Mouse (Mus musculus): ENCODE data around the gene Csf1. TPM values are rescaled to one million over a fixed set of nuclear protein-coding genes. Genes with fewer than 3 reads are reported as not detected.
A peak's percentile ranks its signal among the peaks of the same experiment; 100 is the strongest.

Csf1 gene
- total RNA-seq, 2 experiments from 2014 or later = 17.1 to 18.6 TPM

- no peak for DNase-seq (ENCODE audit: extremely low spot score in 1 of 2, low spot score in 1 of 2)
These were observed 23.0 kb upstream of the Csf1 start for GRCm38 (mm10) chr3:107783315-107783714.

- DNase-seq (ENCODE audit: extremely low spot score in 1 of 2, low spot score in 1 of 2) = no peak
These were observed 21.0 kb upstream of the Csf1 start for GRCm38 (mm10) chr3:107781304-107781703.

GRCm38 (mm10) chr3:107778016-107778415 lies 17.7 kb upstream of the Csf1 start:
- no peak for DNase-seq (ENCODE audit: extremely low spot score in 1 of 2, low spot score in 1 of 2)

GRCm38 (mm10) chr3:107776295-107776694 lies 16.0 kb upstream of the Csf1 start:
- no peak for DNase-seq (ENCODE audit: extremely low spot score in 1 of 2, low spot score in 1 of 2)

- DNase-seq (ENCODE audit: extremely low spot score in 1 of 2, low spot score in 1 of 2) = no peak
These were observed 15.5 kb upstream of the Csf1 start for GRCm38 (mm10) chr3:107775736-107776135.

- DNase-seq (ENCODE audit: extremely low spot score in 1 of 2, low spot score in 1 of 2) = no peak
These were observed 14.8 kb upstream of the Csf1 start for GRCm38 (mm10) chr3:107775056-107775455.

- DNase-seq (ENCODE audit: extremely low spot score in 1 of 2, low spot score in 1 of 2) = no peak
These were observed 12.6 kb upstream of the Csf1 start for GRCm38 (mm10) chr3:107772860-107773259.

GRCm38 (mm10) chr3:107769692-107770091 lies 9.4 kb upstream of the Csf1 start:
- no peak for DNase-seq (ENCODE audit: extremely low spot score in 1 of 2, low spot score in 1 of 2)

- DNase-seq (ENCODE audit: extremely low spot score in 1 of 2, low spot score in 1 of 2) = no peak
These were observed 8.1 kb upstream of the Csf1 start for GRCm38 (mm10) chr3:107768104-107768989.

- DNase-seq (ENCODE audit: extremely low spot score in 1 of 2, low spot score in 1 of 2) = no peak
These were observed 6.5 kb upstream of the Csf1 start for GRCm38 (mm10) chr3:107766804-107767203.

- DNase-seq (ENCODE audit: extremely low spot score in 1 of 2, low spot score in 1 of 2) = no peak
These were observed 5.7 kb upstream of the Csf1 start for GRCm38 (mm10) chr3:107765979-107766378.

GRCm38 (mm10) chr3:107763552-107763951 lies 3.3 kb upstream of the Csf1 start:
- no peak for DNase-seq (ENCODE audit: extremely low spot score in 1 of 2, low spot score in 1 of 2)

GRCm38 (mm10) chr3:107761446-107761845 lies 1.2 kb upstream of the Csf1 start:
- no peak for DNase-seq (ENCODE audit: extremely low spot score in 1 of 2, low spot score in 1 of 2)

GRCm38 (mm10) chr3:107760771-107761170 lies 502 bp upstream of the Csf1 start:
- no peak for DNase-seq (ENCODE audit: extremely low spot score in 1 of 2, low spot score in 1 of 2)

- DNase-seq (ENCODE audit: extremely low spot score in 1 of 2, low spot score in 1 of 2) = no peak
These were observed 1.6 kb downstream of the Csf1 start for GRCm38 (mm10) chr3:107758638-107759037.

- no peak for DNase-seq (ENCODE audit: extremely low spot score in 1 of 2, low spot score in 1 of 2)
These were observed 2.1 kb downstream of the Csf1 start for GRCm38 (mm10) chr3:107758176-107758575.

GRCm38 (mm10) chr3:107757365-107758129 lies 2.7 kb downstream of the Csf1 start:
- peak; percentile 48 to 58 for DNase-seq (ENCODE audit: extremely low spot score in 1 of 2, low spot score in 1 of 2)

GRCm38 (mm10) chr3:107756481-107756866 lies 3.8 kb downstream of the Csf1 start:
- DNase-seq (ENCODE audit: extremely low spot score in 1 of 2, low spot score in 1 of 2) = no peak

GRCm38 (mm10) chr3:107755702-107756480 lies 4.4 kb downstream of the Csf1 start:
- DNase-seq (ENCODE audit: extremely low spot score in 1 of 2, low spot score in 1 of 2) = no peak

- peak in 1 of 2 experiments; percentile 55 for DNase-seq (ENCODE audit: extremely low spot score in 1 of 2, low spot score in 1 of 2)
These were observed 5.6 kb downstream of the Csf1 start for GRCm38 (mm10) chr3:107754632-107755031.

- no peak for DNase-seq (ENCODE audit: extremely low spot score in 1 of 2, low spot score in 1 of 2)
These were observed 8.7 kb downstream of the Csf1 start for GRCm38 (mm10) chr3:107751607-107752006.

Data from layer of hippocampus, postnatal 25 days (tissue).